Mouse (Mus musculus): ENCODE measurements at regions not wholly inside any gene's neighbourhood (a gene's known extent, or its start where the extent isn't known, plus 50 kb on each side); places are given as distances from the start of the nearest gene placed in this dataset.

GRCm38 (mm10) chr5:100246709-100247108, 87.1 kb upstream of the Tmem150c start:
- no peak overlapping the region for H3K9ac ChIP-seq (ENCODE audit: low read depth, low read length, severe bottlenecking)
- no peak overlapping the region for H3K27ac ChIP-seq (replicated peaks; ENCODE audit: low read depth, low read length)
- no peak overlapping the region for H3K4me2 ChIP-seq (replicated peaks; ENCODE audit: low read depth, low read length, severe bottlenecking)
- H3K36me3 ChIP-seq (ENCODE audit: control insufficient read depth, insufficient read depth, low read length) = no peaks in the 10 kb centered on the region
- no peak overlapping the region for H3K4me3 ChIP-seq (replicated peaks; ENCODE audit: low read length)
- TF ChIP-seq POLR2A (IDR thresholded peaks at IDR 0.05; ENCODE audit: borderline replicate concordance, extremely low read depth, insufficient read depth, insufficient read length) = no peak
- ATAC-seq (ENCODE audit: low FRiP score, low read depth) = no peak
- no peaks in the 10 kb centered on the region for H3K27me3 ChIP-seq (ENCODE audit: control insufficient read depth, insufficient read depth, low read length)
- H3K9me3 ChIP-seq (ENCODE audit: control insufficient read depth, low read length) = no peaks in the 10 kb centered on the region
- H3K4me1 ChIP-seq (ENCODE audit: control insufficient read depth, insufficient read depth, low read length) = no peaks in the 10 kb centered on the region
- no peak for DNase-seq (ENCODE audit: low spot score)
- 98% methylated on average over 2 of the region's 2 CpGs for WGBS

DNA sequence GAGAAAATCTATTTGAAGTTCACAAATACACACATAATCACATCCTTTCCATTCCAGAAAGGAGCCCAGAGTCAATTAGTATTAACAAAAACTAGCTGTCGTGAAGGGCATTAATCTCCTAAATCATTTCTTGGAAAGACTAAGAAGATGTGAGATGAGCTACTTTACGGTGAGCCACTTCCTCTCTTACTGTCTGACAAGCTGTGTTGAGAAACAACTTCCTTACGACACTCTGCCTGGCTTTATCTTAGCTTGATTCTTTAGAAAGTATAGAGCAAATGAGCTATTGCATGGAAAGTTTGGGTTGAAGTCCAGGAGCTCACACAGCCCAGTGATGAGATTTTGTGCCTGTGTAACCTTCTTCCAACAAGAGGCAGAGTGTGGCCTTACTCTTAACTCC, 85.2 kb upstream of the Tmem150c start:
- Histone ChIP-seq H3K27ac (replicated peaks; ENCODE audit: low read depth, low read length) (no peak overlapping the region), H3K4me3 (replicated peaks; ENCODE audit: low read length) (no peak overlapping the region), H3K4me1 (ENCODE audit: control insufficient read depth, insufficient read depth, low read length) (no peaks in the 10 kb centered on the region), H3K27me3 (ENCODE audit: control insufficient read depth, insufficient read depth, low read length) (no peaks in the 10 kb centered on the region), H3K9ac (ENCODE audit: low read depth, low read length, severe bottlenecking) (no peak overlapping the region), H3K9me3 (ENCODE audit: control insufficient read depth, low read length) (no peaks in the 10 kb centered on the region), H3K36me3 (ENCODE audit: control insufficient read depth, insufficient read depth, low read length) (no peaks in the 10 kb centered on the region), H3K4me2 (replicated peaks; ENCODE audit: low read depth, low read length, severe bottlenecking) (no peak overlapping the region)
- ATAC-seq (ENCODE audit: low FRiP score, low read depth) (no peak), DNase-seq (ENCODE audit: low spot score) (no peak)
- WGBS = 76% methylated on average over 3 of the region's 3 CpGs
- TF ChIP-seq POLR2A (IDR thresholded peaks at IDR 0.05; ENCODE audit: borderline replicate concordance, extremely low read depth, insufficient read depth, insufficient read length) = no peak

GRCm38 (mm10) chr5:100240876-100241275, 81.3 kb upstream of the Tmem150c start:
- Histone ChIP-seq H3K27me3 (ENCODE audit: control insufficient read depth, insufficient read depth, low read length) (no peaks in the 10 kb centered on the region), H3K4me2 (replicated peaks; ENCODE audit: low read depth, low read length, severe bottlenecking) (no peak overlapping the region), H3K9me3 (ENCODE audit: control insufficient read depth, low read length) (no peaks in the 10 kb centered on the region), H3K36me3 (ENCODE audit: control insufficient read depth, insufficient read depth, low read length) (no peaks in the 10 kb centered on the region), H3K9ac (ENCODE audit: low read depth, low read length, severe bottlenecking) (no peak overlapping the region), H3K27ac (replicated peaks; ENCODE audit: low read depth, low read length) (no peak overlapping the region), H3K4me3 (replicated peaks; ENCODE audit: low read length) (no peak overlapping the region), H3K4me1 (ENCODE audit: control insufficient read depth, insufficient read depth, low read length) (no peaks in the 10 kb centered on the region)
- 73% methylated on average over 6 of the region's 6 CpGs for WGBS
- ATAC-seq (ENCODE audit: low FRiP score, low read depth) (no peak), DNase-seq (ENCODE audit: low spot score) (no peak)
- no peak for TF ChIP-seq POLR2A (IDR thresholded peaks at IDR 0.05; ENCODE audit: borderline replicate concordance, extremely low read depth, insufficient read depth, insufficient read length)

GRCm38 (mm10) chr5:100239632-100240031, 80.0 kb upstream of the Tmem150c start:
- Histone ChIP-seq H3K4me3 (replicated peaks; ENCODE audit: low read length) (no peak overlapping the region), H3K4me1 (ENCODE audit: control insufficient read depth, insufficient read depth, low read length) (no peaks in the 10 kb centered on the region), H3K27ac (replicated peaks; ENCODE audit: low read depth, low read length) (no peak overlapping the region), H3K27me3 (ENCODE audit: control insufficient read depth, insufficient read depth, low read length) (no peaks in the 10 kb centered on the region), H3K9ac (ENCODE audit: low read depth, low read length, severe bottlenecking) (no peak overlapping the region), H3K9me3 (ENCODE audit: control insufficient read depth, low read length) (no peaks in the 10 kb centered on the region), H3K4me2 (replicated peaks; ENCODE audit: low read depth, low read length, severe bottlenecking) (no peak overlapping the region), H3K36me3 (ENCODE audit: control insufficient read depth, insufficient read depth, low read length) (no peaks in the 10 kb centered on the region)
- TF ChIP-seq POLR2A (IDR thresholded peaks at IDR 0.05; ENCODE audit: borderline replicate concordance, extremely low read depth, insufficient read depth, insufficient read length) = no peak
- ATAC-seq (ENCODE audit: low FRiP score, low read depth) (no peak), DNase-seq (ENCODE audit: low spot score) (no peak)
- WGBS = 83% methylated on average over 7 of the region's 7 CpGs

DNA sequence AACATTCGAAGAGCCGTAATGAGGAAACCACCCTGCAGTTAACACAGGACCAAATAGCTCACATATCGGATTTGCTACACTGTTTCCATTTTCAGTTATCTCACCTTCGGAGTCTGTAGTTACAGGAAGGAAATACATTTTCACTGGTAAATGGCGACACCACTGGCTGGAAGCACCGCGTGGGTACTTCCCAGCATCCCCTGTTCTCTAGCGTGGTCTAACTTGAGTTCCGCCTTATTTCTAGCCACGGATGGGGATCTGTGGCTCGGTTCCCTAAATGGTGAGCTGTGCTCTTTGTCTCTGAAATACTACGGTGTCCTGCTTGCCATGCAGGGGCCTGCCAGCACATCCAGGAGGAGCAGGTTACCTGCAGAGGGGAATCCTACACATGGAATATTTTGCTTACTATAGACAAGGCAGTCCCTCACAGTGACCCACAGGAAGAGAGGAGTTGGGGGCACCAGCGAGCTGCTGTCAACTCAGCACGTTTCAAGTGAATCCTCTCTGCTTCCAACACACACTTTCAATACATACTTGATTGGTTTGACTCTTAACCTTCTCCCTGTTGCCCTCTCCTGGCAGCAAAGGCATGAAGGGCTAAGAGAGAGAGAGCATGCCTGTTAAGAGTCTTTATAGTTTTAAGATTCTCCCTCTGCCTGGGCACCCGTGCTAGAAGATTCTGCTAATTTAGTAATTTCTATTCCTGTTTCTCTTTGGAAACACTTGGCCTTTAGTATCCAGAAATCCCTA, 78.9 kb upstream of the Tmem150c start:
- Histone ChIP-seq H3K27ac (replicated peaks; ENCODE audit: low read depth, low read length) (no peak overlapping the region), H3K4me3 (replicated peaks; ENCODE audit: low read length) (no peak overlapping the region), H3K4me2 (replicated peaks; ENCODE audit: low read depth, low read length, severe bottlenecking) (no peak overlapping the region), H3K27me3 (ENCODE audit: control insufficient read depth, insufficient read depth, low read length) (no peaks in the 10 kb centered on the region), H3K4me1 (ENCODE audit: control insufficient read depth, insufficient read depth, low read length) (no peaks in the 10 kb centered on the region), H3K9me3 (ENCODE audit: control insufficient read depth, low read length) (no peaks in the 10 kb centered on the region), H3K9ac (ENCODE audit: low read depth, low read length, severe bottlenecking) (no peak overlapping the region), H3K36me3 (ENCODE audit: control insufficient read depth, insufficient read depth, low read length) (no peaks in the 10 kb centered on the region)
- 81% methylated on average over 15 of the region's 15 CpGs for whole genome bisulfite sequencing
- DNase-seq (ENCODE audit: low spot score) (no peak), ATAC-seq (ENCODE audit: low FRiP score, low read depth) (no peak)
- TF ChIP-seq POLR2A (IDR thresholded peaks at IDR 0.05; ENCODE audit: borderline replicate concordance, extremely low read depth, insufficient read depth, insufficient read length) = no peak

Data from limb, embryonic 14.5 days (tissue).